Mouse (Mus musculus) olfactory bulb, adult 2 months (tissue): ENCODE measurements around the gene Mib2.

Source experiments
- CTCF ChIP-seq: fragments of 200-500 bp; IDR thresholded peaks from 2 replicates; pipeline ENCODE4 v1.5.1; 2012; ENCODE audit warnings: low read depth, mild to moderate bottlenecking, low read length, moderate library complexity; ENCODE audit not compliant: insufficient read depth
- POLR2A ChIP-seq: fragments of 200-500 bp; IDR thresholded peaks from 2 replicates; pipeline ENCODE4 v1.6.1; 2012; ENCODE audit warnings: mild to moderate bottlenecking, low read depth, low read length, moderate library complexity; ENCODE audit not compliant: insufficient read depth

DNA sequence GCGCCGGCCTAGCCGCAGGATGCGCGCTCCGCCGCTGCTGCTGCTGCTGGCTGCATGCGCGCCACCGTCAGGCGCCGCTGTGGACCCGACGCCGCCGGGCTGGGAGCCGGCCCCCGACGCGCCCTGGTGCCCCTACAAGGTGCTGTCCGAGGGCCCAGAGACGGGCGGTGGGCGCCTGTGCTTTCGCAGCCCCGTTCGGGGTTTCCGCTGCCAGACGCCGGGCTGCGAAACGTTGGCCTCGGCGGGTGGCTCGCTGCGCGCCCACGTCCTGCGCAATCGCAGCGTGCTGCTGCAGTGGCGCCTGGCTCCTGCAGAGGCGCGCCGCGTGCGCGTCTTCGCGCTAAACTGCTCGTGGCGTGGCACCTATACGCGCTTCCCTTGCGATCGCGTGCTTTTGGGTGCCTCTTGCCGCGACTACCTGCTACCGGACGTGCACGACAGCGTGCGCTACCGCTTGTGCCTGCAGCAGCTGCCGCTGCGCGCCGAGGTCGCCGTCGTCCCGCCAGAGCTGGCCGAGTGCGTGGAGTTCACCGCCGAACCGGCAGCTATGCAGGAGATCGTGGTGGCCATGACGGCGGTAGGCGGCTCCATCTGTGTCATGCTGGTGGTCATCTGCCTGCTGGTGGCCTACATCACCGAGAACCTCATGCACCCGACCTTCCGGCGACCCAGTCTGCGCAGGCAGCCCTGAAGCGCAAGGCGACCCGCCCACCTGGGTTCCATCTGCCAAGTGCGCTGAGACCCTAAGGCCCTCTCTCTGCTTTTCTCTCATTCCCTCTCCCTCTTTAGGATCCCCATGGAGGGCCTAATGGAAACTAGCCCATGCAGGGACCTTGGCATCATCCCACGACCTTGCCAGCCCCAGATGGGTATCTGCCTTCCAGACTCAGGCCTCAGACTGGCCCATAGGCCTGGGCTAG is 25.7 kb upstream of the Mib2 start:
- TF ChIP-seq POLR2A (peak; percentile 88), CTCF (0 out of 2 replicates have a peak, but pooled peaks have one; percentile 28)
